Mouse (Mus musculus): ENCODE data around the gene Eepd1. TPM values are rescaled to one million over a fixed set of nuclear protein-coding genes. Genes with fewer than 3 reads are reported as not detected.

Eepd1 gene
- total RNA-seq, 2 experiments from 2014 or later: 9.9 to 13.7 TPM

DNA sequence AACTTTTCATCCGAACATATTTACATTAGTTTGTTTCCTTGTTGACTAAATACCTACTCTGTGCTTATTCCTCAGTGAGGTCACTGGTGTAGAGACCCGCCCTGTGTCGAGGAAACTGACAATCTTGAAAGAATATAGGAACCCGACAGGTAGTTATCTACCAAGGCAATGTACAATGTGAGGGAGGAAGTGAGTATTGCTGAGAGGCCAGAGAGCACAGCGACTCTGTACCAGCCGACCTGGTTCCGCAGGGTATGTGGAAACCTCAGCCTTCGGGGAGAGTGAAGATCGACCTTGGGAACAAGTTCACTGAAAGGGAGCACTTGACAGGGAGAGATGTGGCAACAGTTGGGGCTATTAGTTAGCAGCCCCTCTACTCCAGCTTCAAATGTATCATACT, 7.2 kb downstream of the Eepd1 start:
- ATAC-seq (replicated peaks; ENCODE audit: poor library complexity, severe bottlenecking): peak; percentile 56

DNA sequence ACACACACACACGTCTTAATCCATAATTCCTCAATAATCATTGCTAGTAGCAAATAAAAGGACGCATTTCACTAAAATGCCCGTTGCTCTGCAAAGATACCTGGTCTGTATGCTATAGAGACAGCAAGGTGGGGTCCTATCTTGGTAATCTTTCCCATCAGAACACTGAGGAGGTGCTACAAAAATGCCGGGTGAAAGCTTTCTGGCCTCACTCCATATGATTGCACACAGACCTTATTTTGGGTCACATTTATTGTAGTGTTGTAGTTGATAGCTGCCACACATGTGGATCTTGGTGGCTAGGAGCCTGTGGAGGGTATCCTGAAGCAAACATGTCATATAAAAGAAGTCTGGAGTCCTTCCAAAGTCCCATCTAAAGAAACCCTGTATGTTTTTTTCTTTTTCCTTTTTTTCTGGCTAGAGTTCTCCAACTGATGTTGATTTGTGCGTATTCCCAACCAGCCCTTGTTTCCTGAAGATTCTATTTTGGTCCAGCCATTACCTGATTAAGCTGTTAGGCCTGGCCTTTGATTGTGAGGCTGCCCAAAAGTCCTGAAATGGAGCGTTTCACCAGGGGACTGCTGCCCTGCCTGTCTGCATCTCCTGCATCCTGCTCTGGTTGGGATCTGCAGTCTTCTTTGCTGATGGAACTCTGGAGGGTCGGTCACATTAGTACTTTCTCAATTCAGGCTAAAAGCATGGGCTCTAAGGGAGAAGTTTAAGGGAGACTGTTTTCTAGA, 8.0 kb downstream of the Eepd1 start:
- no peak for ATAC-seq (replicated peaks; ENCODE audit: poor library complexity, severe bottlenecking)

DNA sequence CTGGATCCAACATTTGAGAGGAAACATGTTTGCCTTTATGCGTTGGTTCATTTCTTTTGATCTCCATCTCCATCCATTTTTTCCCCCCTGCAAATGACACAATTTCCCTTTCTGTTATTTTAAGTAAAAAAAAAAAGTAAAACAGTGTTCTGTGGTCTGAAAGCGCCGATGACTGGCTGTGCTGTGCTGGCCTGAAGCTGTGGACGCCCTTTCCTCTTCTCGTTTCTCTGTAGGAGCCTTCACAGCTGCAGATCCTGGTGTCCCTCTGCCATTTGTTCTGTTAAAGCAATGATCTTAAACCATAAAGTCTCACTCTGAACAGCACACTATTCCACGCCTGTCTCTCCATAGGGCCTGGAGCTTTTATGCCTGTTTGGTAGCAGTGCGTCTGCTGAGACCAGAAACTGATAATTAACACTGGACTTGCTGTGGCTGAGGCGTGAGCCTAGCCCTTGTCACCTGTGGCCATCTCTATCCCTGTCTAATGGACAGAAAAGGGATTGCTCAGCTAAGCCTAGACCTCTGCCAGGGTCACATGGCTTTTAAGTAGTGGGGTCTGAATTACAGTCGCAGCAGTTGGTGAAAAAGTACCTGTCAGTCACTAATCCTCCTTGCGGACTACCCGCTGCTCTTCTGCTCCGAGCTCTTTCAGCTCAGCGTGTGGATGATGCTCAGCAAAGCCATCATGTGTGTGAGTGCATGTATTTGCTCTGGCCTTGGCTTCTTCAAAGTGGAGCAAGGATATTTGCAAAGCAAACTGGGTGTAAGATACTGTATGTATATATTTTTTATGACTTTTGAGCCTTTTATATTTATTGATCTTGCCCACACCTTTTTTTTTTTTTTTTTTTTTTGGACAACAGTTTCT, 9.2 kb downstream of the Eepd1 start:
- ATAC-seq (replicated peaks; ENCODE audit: poor library complexity, severe bottlenecking): peak; percentile 27

DNA sequence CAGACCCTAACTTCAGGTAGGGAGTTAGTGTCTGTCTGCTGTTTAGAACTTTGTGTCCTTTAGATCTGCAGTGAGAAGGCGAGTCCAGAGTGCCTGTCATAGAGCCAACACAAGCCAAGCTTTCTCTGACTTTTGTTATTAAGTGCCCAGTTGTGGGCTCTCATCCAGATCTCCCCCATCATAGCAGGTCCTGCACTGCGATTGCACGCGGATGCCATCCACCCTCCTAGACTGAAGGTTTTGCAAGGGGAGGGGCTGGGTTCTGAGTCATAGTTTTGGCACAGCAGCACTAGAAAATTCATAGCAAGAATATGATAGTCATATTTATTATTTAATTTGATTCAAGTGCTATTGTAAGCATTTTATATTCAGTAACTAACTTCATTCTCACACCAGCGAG, 12.6 kb downstream of the Eepd1 start:
- no peak for ATAC-seq (replicated peaks; ENCODE audit: poor library complexity, severe bottlenecking)

DNA sequence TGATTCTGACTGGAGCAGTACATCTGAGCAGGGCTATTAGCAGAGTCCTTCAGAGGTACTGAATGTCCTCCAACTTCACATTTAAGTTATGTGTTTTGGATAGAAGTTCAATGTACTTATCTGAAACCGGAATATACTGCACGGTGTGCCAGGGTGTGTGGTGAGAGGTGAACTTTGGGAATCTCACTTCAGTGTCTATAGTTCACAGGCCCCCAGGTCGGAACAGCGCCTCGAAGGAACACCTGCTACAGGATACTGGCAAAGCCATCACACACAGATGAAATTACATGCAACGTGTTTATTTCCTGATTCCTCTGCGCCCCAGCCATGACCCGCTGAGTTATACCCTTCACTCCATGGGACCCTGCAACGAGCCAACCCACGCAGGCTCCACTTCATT, 14.3 kb downstream of the Eepd1 start:
- no peak for ATAC-seq (replicated peaks; ENCODE audit: poor library complexity, severe bottlenecking)

DNA sequence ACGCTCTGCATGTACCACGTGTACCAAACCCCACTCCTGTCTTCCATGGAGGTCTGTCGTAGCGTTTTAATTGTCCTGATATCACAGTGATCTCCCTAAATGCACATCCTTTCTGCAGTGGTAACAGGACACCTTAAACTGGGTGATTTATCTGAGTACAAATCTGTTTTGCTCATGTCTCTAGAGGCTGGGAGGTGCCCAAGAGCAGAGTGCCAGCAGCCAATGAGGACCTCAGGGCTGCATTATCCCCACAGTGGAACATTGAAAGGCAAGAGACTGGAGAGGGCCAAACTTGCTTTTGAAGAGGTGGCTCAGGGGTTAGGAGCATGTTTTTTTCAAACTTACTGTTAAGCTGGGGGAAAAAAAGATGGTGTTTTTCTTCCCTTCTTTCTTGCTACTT, 14.8 kb downstream of the Eepd1 start:
- no peak for ATAC-seq (replicated peaks; ENCODE audit: poor library complexity, severe bottlenecking)

DNA sequence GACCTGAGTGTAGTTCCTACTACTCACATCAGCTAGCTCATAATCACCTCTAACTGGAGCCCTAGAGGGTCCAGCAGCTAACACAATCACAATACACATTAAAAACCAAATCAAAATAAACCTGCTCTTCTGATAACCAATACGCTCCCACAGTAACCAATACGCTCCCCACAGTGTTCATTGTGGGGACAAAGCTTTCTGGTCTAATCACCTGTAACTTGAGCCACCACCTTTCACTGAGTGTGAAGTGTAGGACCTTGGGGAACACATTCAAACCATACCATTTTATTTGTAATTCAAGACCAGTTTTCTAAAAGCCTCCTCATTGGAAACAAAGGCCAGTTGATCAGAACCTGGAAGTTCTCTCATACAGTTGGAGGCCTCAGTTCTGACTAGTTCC, 15.4 kb downstream of the Eepd1 start:
- ATAC-seq (replicated peaks; ENCODE audit: poor library complexity, severe bottlenecking): no peak

DNA sequence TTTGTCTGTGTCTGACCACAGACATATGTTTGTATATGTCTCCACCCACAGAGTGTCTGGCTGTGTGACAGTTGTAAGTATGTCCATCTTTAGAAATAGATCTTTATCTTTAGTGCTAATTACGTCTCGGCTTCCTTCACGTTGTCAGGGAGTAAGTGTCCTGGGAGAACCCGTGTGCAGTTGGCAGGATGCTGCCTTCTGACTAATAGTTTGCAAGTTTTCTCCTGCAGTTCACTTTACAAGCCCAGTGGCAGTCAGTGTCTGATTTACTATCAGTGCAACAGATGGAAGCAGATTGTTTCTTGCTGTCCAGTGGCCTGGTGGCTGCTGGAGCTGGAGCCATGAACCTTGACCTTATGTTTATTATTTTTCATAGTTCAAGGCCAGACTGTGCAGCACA, 17.4 kb downstream of the Eepd1 start:
- peak; percentile 53 for ATAC-seq (replicated peaks; ENCODE audit: poor library complexity, severe bottlenecking)

DNA sequence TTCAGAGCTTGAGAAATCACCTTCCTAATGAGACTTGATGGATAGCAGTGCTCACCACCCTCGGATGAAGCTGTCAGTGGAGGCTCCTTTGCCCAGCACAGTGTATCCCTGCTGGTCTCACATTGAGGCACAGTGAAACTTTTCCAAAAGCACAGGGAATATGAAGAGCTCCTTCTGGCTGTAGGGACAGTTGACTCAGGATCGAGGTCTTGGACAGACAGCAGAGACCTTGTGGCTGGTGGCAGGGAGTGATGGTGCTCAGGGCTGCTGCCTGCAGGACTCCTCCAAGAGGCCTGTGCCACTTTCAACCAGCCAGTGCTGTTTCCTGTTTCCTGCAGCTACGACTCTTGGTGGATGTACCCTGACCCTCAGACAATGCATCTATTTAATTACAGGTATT, 18.0 kb downstream of the Eepd1 start:
- ATAC-seq (replicated peaks; ENCODE audit: poor library complexity, severe bottlenecking): no peak

DNA sequence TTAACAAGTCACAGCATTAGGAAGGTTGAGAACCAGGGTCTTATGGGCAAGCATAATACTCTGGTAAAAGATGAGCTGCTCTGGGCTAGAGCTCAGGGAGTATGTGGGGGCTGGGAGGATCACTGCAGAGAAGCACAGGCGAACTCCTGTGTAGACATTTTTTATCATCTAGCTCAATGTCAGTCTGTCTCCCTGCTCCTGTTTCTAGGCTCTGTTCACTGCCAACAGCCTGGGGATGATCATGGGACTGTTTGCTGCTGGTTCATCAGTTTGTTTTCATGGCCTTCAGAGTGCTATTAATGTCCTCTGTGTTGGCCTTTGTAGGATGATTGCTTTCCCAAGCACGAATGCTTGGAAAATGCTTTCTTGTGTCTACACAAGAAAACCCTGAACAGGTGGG, 18.7 kb downstream of the Eepd1 start:
- ATAC-seq (replicated peaks; ENCODE audit: poor library complexity, severe bottlenecking): no peak

DNA sequence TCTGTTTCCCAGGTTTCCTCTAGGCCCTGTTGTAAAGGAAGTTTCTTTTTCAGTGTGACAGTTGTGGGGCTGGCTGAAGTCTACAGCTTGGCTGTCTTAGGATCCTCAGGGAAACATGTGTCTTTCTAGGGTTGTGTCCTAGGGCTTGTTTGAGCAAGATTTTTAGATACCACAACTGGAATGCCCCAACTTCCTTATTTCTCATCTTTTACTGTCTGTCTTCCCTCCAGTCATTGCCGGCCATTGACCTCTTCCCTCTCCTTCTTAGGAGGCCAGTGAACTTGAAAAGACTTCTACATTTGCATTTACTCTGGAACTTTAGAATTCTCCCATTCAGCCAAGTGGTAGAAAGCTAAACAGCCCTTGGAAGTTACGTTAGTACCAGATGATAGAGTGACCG, 27.5 kb downstream of the Eepd1 start:
- peak; percentile 44 for ATAC-seq (replicated peaks; ENCODE audit: poor library complexity, severe bottlenecking)

DNA sequence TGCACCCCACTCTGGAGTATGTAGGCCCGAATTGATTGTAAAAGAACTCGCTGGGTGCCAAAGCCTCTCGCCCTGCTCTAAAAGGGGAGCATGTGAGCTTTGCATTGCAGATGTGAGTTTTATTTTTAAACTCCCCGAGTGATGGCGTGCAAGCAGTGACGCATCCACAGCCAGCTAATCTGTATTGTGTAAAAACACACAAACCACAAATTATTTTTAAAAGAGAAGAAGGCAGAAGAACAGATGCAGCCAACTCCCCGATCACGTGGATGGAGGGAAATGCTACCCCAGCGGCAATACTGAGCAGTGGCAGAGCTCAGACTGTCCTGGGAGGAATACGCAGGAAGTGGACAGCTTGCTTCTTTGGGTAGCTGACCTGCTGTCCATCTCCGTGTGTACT, 29.2 kb downstream of the Eepd1 start:
- ATAC-seq (replicated peaks; ENCODE audit: poor library complexity, severe bottlenecking): peak; percentile 76

DNA sequence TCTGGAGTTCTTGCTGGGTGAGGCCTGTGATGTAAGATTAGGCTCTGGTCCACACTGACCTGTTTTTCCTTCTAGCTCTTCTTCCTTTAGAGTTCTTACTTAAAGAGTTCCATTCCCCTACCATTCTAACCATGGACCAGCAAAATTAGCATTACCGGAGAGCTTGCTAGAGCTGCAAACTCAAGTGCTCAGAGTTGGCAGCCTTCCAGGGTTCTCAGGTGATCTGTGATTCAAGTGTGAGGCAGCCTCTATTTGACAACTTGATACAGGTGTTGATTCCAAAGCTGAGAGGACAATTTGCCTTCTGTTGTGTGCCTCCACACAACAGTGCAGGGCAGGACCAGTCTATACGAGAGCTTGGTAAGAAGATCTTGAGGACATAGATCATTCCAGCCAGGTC, 31.7 kb downstream of the Eepd1 start:
- no peak for ATAC-seq (replicated peaks; ENCODE audit: poor library complexity, severe bottlenecking)

DNA sequence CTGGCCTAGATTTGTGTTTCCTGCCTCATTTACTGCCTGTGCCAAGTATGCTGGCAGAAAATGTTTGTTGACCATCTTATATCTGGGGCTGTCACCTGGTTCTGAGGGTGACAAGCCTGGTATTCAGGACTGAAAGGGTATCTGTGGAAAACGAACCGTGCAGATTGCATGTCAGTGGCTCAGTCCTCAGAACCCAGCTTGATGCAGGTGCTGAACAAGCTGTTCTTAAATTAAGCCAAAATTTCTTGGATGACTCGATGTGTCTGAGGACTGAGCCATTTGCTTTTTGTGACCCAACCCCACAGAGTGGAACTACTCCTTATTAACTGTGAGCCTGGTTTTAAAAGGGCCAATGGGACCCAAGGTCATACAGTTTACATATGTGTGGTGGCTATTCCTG, 32.2 kb downstream of the Eepd1 start:
- ATAC-seq (replicated peaks; ENCODE audit: poor library complexity, severe bottlenecking): no peak

DNA sequence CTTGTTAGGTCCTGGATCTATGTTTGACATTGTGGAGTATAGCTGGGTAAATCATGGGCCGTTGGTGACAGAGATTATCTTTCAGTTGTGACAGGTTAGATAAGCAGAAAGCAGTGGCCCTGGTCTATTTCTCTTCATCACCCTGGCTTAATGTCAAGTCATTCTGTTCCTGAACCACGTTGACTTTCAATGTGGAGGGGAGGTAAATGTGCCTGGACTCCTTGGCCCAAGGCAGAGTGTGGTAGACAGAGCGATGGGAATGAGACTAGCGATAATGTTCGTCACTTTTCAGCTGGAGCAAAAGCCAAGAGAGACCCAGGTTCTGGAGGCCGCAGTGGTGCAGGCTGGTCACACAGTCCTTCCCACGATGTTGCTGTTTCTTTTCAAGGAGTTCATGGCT, 35.3 kb downstream of the Eepd1 start:
- ATAC-seq (replicated peaks; ENCODE audit: poor library complexity, severe bottlenecking): no peak

DNA sequence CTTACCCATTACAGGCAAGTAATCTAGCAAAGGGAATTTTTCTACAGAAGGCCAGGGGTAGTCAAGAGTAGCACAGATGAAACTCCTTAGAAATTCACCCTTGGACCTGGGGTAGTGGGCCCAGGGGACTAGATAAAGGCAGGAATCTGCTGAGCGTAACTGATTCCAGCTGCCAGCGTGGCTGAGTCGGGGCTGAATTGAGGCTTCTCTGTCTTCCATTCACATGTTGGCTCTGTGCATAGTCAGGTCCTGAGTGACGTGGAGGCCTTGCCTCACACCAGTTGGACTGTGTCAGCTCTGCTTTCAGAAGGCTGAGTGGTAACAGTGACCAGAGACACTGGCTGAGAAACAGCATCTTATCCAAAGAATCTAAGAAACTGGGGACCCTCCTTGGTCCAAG, 36.6 kb downstream of the Eepd1 start:
- ATAC-seq (replicated peaks; ENCODE audit: poor library complexity, severe bottlenecking): no peak

DNA sequence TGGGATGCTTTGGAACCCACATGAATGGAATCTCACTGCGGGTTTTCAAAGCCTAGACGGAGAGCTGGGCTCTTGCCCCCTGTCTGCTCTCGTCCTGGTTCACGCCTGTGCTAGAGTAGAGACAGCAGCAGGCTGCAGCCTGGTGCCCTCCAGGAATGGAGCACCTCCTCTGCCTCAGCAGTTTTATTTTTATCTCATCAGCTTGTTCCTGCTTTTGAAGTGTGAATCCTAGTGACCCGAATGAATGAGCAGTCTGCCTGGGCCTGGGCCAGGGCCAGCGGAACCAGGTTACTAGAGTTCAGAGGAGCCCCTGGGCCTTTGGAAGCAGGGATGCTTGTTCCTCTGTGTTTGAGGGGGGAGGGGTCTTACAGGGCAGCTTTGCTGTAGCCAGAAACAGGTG, 37.8 kb downstream of the Eepd1 start:
- ATAC-seq (replicated peaks; ENCODE audit: poor library complexity, severe bottlenecking): no peak

DNA sequence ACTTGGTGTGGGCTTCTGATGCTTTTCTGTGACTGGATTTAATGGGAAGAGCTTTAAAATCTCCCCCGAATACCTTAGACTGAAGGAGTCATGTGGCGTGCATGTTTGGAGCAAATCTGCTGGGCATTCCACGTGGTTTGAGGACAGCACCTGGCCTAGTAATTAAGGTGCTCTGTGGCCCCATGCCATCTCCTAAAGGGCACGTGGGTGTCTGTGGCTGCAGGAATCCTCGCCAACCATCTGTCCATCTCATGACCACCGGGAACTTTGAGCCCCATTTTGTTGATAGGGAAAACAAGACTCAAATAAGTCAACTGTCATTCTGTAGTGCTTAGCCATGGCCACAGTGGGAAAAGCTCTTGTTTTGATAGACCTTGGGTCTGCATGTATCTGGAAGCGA, 39.5 kb downstream of the Eepd1 start:
- no peak for ATAC-seq (replicated peaks; ENCODE audit: poor library complexity, severe bottlenecking)

DNA sequence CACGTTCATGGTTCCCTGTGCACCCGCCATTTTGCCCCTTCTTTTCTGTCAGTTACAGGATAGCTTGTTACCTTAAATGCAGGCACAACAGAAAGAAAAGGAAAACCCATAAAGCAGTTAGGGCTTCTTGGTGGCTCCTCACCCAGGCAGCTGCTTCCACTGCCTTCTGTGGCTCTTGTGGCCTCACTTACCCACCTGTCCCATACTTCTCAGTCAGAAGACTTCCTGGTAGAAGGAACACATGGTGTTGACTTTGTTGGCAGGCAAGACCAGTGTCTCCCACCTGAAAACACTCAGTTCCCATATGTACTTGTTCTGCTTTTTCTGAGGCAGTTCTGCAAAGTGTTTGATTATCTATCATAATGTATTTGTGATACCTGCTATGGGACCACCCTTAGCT, 40.5 kb downstream of the Eepd1 start:
- 0 out of 2 replicates have a peak, but pooled peaks have one; percentile 14 for ATAC-seq (replicated peaks; ENCODE audit: poor library complexity, severe bottlenecking)

DNA sequence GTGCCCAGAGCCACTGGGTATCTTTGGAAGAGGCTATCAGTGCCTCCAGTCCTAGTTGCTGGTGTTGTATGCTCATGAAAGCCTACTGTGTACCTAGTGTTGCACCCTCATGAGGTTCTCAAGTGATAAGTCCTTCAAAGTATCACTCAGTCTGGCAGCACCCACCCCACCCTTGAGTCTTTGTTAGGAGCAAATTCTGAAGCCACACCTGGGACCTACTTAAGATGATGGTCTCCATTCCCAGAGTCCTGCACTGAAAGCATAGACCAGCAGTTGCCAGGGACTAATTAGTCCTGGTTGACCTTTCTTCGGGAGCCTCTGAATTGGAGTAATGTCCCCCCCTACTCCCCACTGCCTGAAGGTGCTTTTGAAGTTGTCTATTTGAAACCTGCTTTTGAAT, 45.2 kb downstream of the Eepd1 start:
- no peak for ATAC-seq (replicated peaks; ENCODE audit: poor library complexity, severe bottlenecking)

DNA sequence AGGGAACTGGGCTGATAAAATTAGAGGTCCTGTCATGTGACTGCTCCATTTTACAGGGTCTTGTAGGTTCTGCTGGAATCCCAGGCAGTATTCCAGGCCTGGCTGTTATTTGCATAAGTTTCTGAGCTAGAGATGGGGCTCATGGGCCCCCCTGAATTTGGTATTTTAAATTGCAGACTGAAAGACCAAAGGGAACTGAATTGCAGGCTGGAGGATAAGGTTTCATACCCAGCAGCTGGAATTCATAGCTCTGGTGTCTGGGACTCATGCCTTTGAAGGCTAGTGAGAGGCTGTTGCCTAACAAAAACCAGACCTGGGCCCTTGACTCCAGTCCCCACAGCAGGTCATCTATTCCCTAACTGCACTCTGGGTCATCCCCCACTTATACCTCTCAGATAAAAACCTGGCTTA, 45.6 kb downstream of the Eepd1 start:
- ATAC-seq (replicated peaks; ENCODE audit: poor library complexity, severe bottlenecking): no peak
